Mouse (Mus musculus): ENCODE results near the gene Smox. TPM values are rescaled to one million over a fixed set of nuclear protein-coding genes. Genes with fewer than 3 reads are reported as not detected.

The Smox gene
- polyA plus RNA-seq, 2 experiments = 70.4 to 75.0 TPM

GRCm38 (mm10) chr2:131460946-131461682, 30.2 kb upstream of the Smox start:
- TF ChIP-seq EP300 (IDR thresholded peaks at IDR 0.05; ENCODE audit: low read depth) = no peak
- TF ChIP-seq CTCF (IDR thresholded peaks at IDR 0.05; ENCODE audit: low read depth) = no peak
- Histone ChIP-seq H3K27ac (no peak overlapping the region), H3K9ac (replicated peaks) (no peak overlapping the region), H3K27me3 (ENCODE audit: control insufficient read depth, insufficient read depth, low read length) (no peaks in the 10 kb centered on the region), H3K9me3 (ENCODE audit: control insufficient read depth, low read length) (no peaks in the 10 kb centered on the region), H3K36me3 (replicated peaks; ENCODE audit: control insufficient read depth, insufficient read depth, low read depth) (no peaks in the 10 kb centered on the region), H3K4me3 (ENCODE audit: insufficient read depth in 1 of 2, low read depth in 2 of 2, low read length in 2 of 2) (no peak overlapping the region), H3K4me2 (ENCODE audit: low read depth) (no peak overlapping the region), H3K4me1 (replicated peaks; ENCODE audit: control insufficient read depth in 2 of 2, insufficient read depth in 2 of 2, low read length in 1 of 2) (no peaks in the 10 kb centered on the region)
- DNase-seq (ENCODE audit: low read depth in 3 of 3, low spot score in 3 of 3) = no peak
- ATAC-seq (ENCODE audit: insufficient read depth) = no peak
- 51% methylated on average over 9 of the region's 9 CpGs for WGBS (ENCODE audit: insufficient replicate concordance)

GRCm38 (mm10) chr2:131462991-131463390, 28.3 kb upstream of the Smox start:
- TF ChIP-seq CTCF (IDR thresholded peaks at IDR 0.05; ENCODE audit: low read depth) = no peak
- no peak for TF ChIP-seq EP300 (IDR thresholded peaks at IDR 0.05; ENCODE audit: low read depth)
- H3K9me3 ChIP-seq (ENCODE audit: control insufficient read depth, low read length) = no peaks in the 10 kb centered on the region
- H3K4me1 ChIP-seq (replicated peaks; ENCODE audit: control insufficient read depth in 2 of 2, insufficient read depth in 2 of 2, low read length in 1 of 2) = no peaks in the 10 kb centered on the region
- ATAC-seq (ENCODE audit: insufficient read depth) (no peak), DNase-seq (ENCODE audit: low read depth in 3 of 3, low spot score in 3 of 3) (no peak)
- H3K36me3 ChIP-seq (replicated peaks; ENCODE audit: control insufficient read depth, insufficient read depth, low read depth) = no peaks in the 10 kb centered on the region
- H3K27me3 ChIP-seq (ENCODE audit: control insufficient read depth, insufficient read depth, low read length) = no peaks in the 10 kb centered on the region
- H3K27ac ChIP-seq = no peak overlapping the region
- H3K9ac ChIP-seq (replicated peaks) = no peak overlapping the region
- WGBS (ENCODE audit: insufficient replicate concordance) = 68% methylated on average over 4 of the region's 4 CpGs
- H3K4me2 ChIP-seq (ENCODE audit: low read depth) = no peak overlapping the region
- H3K4me3 ChIP-seq (ENCODE audit: insufficient read depth in 1 of 2, low read depth in 2 of 2, low read length in 2 of 2) = no peak overlapping the region

GRCm38 (mm10) chr2:131464147-131464546, 27.1 kb upstream of the Smox start:
- DNase-seq (ENCODE audit: low read depth in 3 of 3, low spot score in 3 of 3) (no peak), ATAC-seq (ENCODE audit: insufficient read depth) (no peak)
- Histone ChIP-seq H3K27ac (no peak overlapping the region), H3K27me3 (ENCODE audit: control insufficient read depth, insufficient read depth, low read length) (no peaks in the 10 kb centered on the region), H3K9me3 (ENCODE audit: control insufficient read depth, low read length) (no peaks in the 10 kb centered on the region), H3K4me2 (ENCODE audit: low read depth) (no peak overlapping the region), H3K36me3 (replicated peaks; ENCODE audit: control insufficient read depth, insufficient read depth, low read depth) (no peaks in the 10 kb centered on the region), H3K4me3 (ENCODE audit: insufficient read depth in 1 of 2, low read depth in 2 of 2, low read length in 2 of 2) (no peak overlapping the region), H3K4me1 (replicated peaks; ENCODE audit: control insufficient read depth in 2 of 2, insufficient read depth in 2 of 2, low read length in 1 of 2) (no peaks in the 10 kb centered on the region), H3K9ac (replicated peaks) (no peak overlapping the region)
- 65% methylated on average over 2 of the region's 2 CpGs for WGBS (ENCODE audit: insufficient replicate concordance)
- TF ChIP-seq CTCF (IDR thresholded peaks at IDR 0.05; ENCODE audit: low read depth) = no peak
- TF ChIP-seq EP300 (IDR thresholded peaks at IDR 0.05; ENCODE audit: low read depth) = no peak

- TF ChIP-seq CTCF (IDR thresholded peaks at IDR 0.05; ENCODE audit: low read depth) (no peak), EP300 (IDR thresholded peaks at IDR 0.05; ENCODE audit: low read depth) (no peak)
- Histone ChIP-seq H3K27me3 (ENCODE audit: control insufficient read depth, insufficient read depth, low read length) (no peaks in the 10 kb centered on the region), H3K4me2 (ENCODE audit: low read depth) (no peak overlapping the region), H3K27ac (no peak overlapping the region), H3K4me3 (ENCODE audit: insufficient read depth in 1 of 2, low read depth in 2 of 2, low read length in 2 of 2) (no peak overlapping the region), H3K36me3 (replicated peaks; ENCODE audit: control insufficient read depth, insufficient read depth, low read depth) (no peaks in the 10 kb centered on the region), H3K4me1 (replicated peaks; ENCODE audit: control insufficient read depth in 2 of 2, insufficient read depth in 2 of 2, low read length in 1 of 2) (no peaks in the 10 kb centered on the region), H3K9ac (replicated peaks) (no peak overlapping the region), H3K9me3 (ENCODE audit: control insufficient read depth, low read length) (no peaks in the 10 kb centered on the region)
- WGBS (ENCODE audit: insufficient replicate concordance) = 41% methylated on average over 2 of the region's 2 CpGs
- DNase-seq (ENCODE audit: low read depth in 3 of 3, low spot score in 3 of 3) (no peak), ATAC-seq (ENCODE audit: insufficient read depth) (no peak)
These were observed 24.6 kb upstream of the Smox start for GRCm38 (mm10) chr2:131466732-131467131.

- H3K9me3 ChIP-seq (ENCODE audit: control insufficient read depth, low read length) = no peaks in the 10 kb centered on the region
- WGBS (ENCODE audit: insufficient replicate concordance) = 68% methylated on average over 1 of the region's 1 CpGs
- no peak overlapping the region for H3K4me3 ChIP-seq (ENCODE audit: insufficient read depth in 1 of 2, low read depth in 2 of 2, low read length in 2 of 2)
- no peak overlapping the region for H3K4me2 ChIP-seq (ENCODE audit: low read depth)
- no peaks in the 10 kb centered on the region for H3K27me3 ChIP-seq (ENCODE audit: control insufficient read depth, insufficient read depth, low read length)
- H3K36me3 ChIP-seq (replicated peaks; ENCODE audit: control insufficient read depth, insufficient read depth, low read depth) = no peaks in the 10 kb centered on the region
- H3K27ac ChIP-seq = no peak overlapping the region
- DNase-seq (ENCODE audit: low read depth in 3 of 3, low spot score in 3 of 3) (no peak), ATAC-seq (ENCODE audit: insufficient read depth) (no peak)
- TF ChIP-seq EP300 (IDR thresholded peaks at IDR 0.05; ENCODE audit: low read depth) (no peak), CTCF (IDR thresholded peaks at IDR 0.05; ENCODE audit: low read depth) (no peak)
- no peak overlapping the region for H3K9ac ChIP-seq (replicated peaks)
- no peaks in the 10 kb centered on the region for H3K4me1 ChIP-seq (replicated peaks; ENCODE audit: control insufficient read depth in 2 of 2, insufficient read depth in 2 of 2, low read length in 1 of 2)
These were observed 21.4 kb upstream of the Smox start for GRCm38 (mm10) chr2:131469916-131470315.

Measured in liver, embryonic 14.5 days (tissue).